Mouse (Mus musculus) cortical plate, adult 2 months (tissue): Measurements from ENCODE around the gene Mylk2.

Experiments
- CTCF ChIP-seq: fragments of 200-500 bp; IDR thresholded peaks from 2 replicates; pipeline ENCODE4 v1.5.1; 2011; ENCODE audit warnings: mild to moderate bottlenecking, control low read depth, low read length; ENCODE audit not compliant: insufficient read depth; ENCODE audit errors: extremely low read depth
- POLR2A ChIP-seq: fragments of 200-500 bp; IDR thresholded peaks from 2 replicates; pipeline ENCODE4 v1.6.1; 2011; ENCODE audit warnings: mild to moderate bottlenecking, low read length, control low read depth; ENCODE audit not compliant: insufficient read depth; ENCODE audit errors: extremely low read depth

DNA sequence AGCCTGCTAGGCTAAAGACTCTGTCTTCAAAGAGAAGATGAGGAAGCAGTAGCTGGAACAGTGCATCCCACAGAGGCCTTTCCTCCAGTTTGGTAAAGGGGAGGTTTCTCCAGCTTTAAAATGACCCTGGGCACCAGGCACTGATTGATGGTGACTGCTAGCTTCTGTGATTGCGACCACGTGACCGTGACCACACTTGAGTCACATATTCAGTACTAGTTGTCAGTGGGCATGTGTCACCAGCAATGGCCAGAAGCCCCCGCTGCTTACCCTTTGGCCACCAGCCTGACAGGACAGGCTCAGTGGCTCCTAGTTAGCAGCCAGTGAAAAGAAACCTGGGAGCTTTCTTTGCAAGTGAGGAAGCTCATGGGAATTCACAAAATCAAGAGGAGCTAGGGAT, 7.6 kb upstream of the Mylk2 start:
- TF ChIP-seq POLR2A (no peak), CTCF (no peak)
